Mouse (Mus musculus) kidney, embryonic 14.5 days (tissue): ENCODE data around the gene Opcml. TPM values are rescaled to one million over a fixed set of nuclear protein-coding genes. Genes with fewer than 3 reads are reported as not detected.

ENCODE experiments used
- ATAC-seq: fragments of 200-750 bp; cut with Nextera tagmentation; 2 replicates; pipeline ENCODE4 v1.8.0; 2017; ENCODE audit warnings: moderate number of reproducible peaks, mild to moderate bottlenecking, moderate TSS enrichment, moderate library complexity; ENCODE audit not compliant: low FRiP score, low TSS enrichment
- H3K27ac ChIP-seq: fragments of 300-500 bp; sonication (generic); 2 replicates; pipeline ENCODE4 v1.5.1; 2014; ENCODE audit warnings: low read depth, mild to moderate bottlenecking, low read length, moderate library complexity, mixed read lengths
- H3K27me3 ChIP-seq: fragments of 300-500 bp; sonication (generic); 2 replicates; pipeline ENCODE4 v1.6.1; 2014; ENCODE audit warnings: mild to moderate bottlenecking, low read length; ENCODE audit not compliant: control insufficient read depth, insufficient read depth
- H3K36me3 ChIP-seq: fragments of 300-500 bp; sonication (generic); 2 replicates; pipeline ENCODE4 v1.6.1; 2014; ENCODE audit warnings: low read length, mixed read lengths; ENCODE audit not compliant: control insufficient read depth, insufficient read depth
- H3K4me1 ChIP-seq: fragments of 300-500 bp; sonication (generic); 2 replicates; pipeline ENCODE4 v1.6.1; 2014; ENCODE audit warnings: low read length, mixed read lengths; ENCODE audit not compliant: control insufficient read depth, insufficient read depth
- H3K4me2 ChIP-seq: fragments of 300-500 bp; sonication (generic); replicated peaks from 2 replicates; pipeline ENCODE4 v1.6.1; 2014; ENCODE audit warnings: low read depth, mild to moderate bottlenecking, low read length
- H3K4me3 ChIP-seq: fragments of 300-500 bp; sonication (generic); 2 replicates; pipeline ENCODE4 v1.5.1; 2014; ENCODE audit warnings: mild to moderate bottlenecking, low read length
- H3K9ac ChIP-seq: fragments of 300-500 bp; sonication (generic); 2 replicates; pipeline ENCODE4 v1.6.1; 2014; ENCODE audit warnings: low read depth, mild to moderate bottlenecking, low read length, moderate library complexity
- H3K9me3 ChIP-seq: fragments of 300-500 bp; sonication (generic); 2 replicates; pipeline ENCODE4 v1.6.1; 2016; ENCODE audit warnings: low read length; ENCODE audit not compliant: control insufficient read depth
- WGBS: fragments of 180-500 bp; shearing (Covaris S2); extraction: QIAGEN DNeasy Blood & Tissue Kit; methylation state at CpG from one replicate; pipeline ENCODE4 v1.1.7; 2014; 5-methylcytosine and 5-hydroxymethylcytosine counted together
- polyA plus RNA-seq: library from polyadenylated mRNA; unstranded; fragments of >200 nt; fragmentation: Nextera tagmentation; extraction: Ambion mirVana; gene quantifications from 2 replicates; pipeline ENCODE4 v1.2.1, GENCODE M21; 2014

The Opcml gene
- polyA plus RNA-seq, 1 experiment from 2014 or later: 1.9 TPM

DNA sequence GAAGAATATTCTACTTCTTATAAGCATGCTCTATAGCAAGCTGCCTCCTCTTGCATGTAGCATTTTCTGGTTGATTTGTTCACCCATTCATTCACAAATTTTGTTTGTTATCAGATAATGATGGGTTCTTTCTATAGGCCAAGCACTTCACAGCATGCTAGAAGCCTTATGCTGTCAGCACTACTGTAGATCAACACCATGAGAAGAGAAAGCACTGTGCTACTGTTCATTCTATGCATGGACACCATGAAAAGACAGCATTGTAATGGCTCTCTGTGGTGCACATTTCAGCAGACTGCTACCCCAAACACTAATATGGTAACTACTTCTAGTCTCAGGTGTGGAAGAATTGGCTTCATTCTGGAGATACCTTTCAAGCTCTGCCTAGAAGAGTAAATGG is 527.3 kb downstream of the Opcml start:
- no peak for ATAC-seq
- H3K9me3 ChIP-seq: no peaks in the 10 kb centered on the region
- H3K27me3 ChIP-seq: no peaks in the 10 kb centered on the region
- H3K4me1 ChIP-seq: no peaks in the 10 kb centered on the region
- no peak overlapping the region for H3K9ac ChIP-seq
- H3K4me2 ChIP-seq: no peak overlapping the region
- H3K36me3 ChIP-seq: no peaks in the 10 kb centered on the region
- H3K4me3 ChIP-seq: no peak overlapping the region
- no peak overlapping the region for H3K27ac ChIP-seq

DNA sequence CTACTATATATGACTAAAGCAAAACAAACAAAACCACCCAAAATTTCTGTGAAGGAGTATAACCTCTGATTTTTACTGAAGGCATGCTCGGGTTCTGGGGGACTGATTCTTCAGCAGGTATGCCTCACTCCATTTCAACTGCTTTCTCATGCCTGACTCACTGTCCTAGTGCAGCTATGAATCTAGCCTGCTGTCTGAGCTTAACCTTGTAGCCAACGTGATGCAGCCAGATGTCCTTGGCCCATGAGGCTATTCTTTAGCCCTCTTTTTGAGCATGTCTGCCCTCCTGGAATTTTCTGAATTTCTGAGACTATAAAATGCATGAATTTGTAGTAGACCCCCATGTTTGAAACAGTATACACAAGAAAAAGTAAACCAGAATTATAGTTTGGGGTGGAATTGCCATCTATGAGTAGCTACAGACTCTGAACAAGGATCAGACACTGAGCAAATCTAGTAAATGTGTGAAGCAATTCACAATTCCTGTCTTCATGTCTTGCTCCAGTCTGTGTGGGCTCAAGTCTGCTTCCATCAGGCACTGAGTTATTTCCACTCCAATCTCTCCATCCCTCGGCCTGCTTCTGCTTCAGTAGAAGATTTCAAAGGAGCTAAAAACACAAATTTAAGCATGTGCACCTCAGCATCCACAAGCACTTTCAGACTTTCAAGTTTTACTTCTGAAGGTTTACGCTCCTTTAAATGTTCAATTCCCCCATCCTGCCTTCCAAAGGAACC is 528.6 kb downstream of the Opcml start:
- Histone ChIP-seq H3K27me3 (no peaks in the 10 kb centered on the region), H3K4me1 (no peaks in the 10 kb centered on the region), H3K9ac (no peak overlapping the region), H3K4me3 (no peak overlapping the region), H3K36me3 (no peaks in the 10 kb centered on the region), H3K27ac (no peak overlapping the region), H3K4me2 (no peak overlapping the region), H3K9me3 (no peaks in the 10 kb centered on the region)
- 80% methylated on average over 4 of the region's 4 CpGs for WGBS
- no peak for ATAC-seq

DNA sequence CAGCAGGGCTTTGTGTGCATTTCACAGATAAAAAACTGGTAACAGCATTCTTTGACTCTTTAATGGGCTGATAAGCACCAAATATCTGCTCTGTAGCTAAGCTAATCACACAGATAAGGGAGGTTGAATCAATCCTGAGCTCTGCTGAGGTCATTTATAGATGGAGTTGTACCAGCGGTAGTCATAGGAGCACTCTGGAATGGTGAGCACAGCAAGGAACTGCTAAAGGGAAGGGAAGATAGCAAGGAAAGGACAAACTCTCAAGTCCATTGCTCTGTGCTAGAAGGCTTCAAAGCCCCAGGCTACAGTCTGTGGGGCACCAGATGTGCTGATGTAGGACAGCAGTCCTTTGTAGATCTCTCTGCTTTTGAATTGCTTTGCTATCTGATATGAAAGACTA is 529.2 kb downstream of the Opcml start:
- H3K4me1 ChIP-seq: no peaks in the 10 kb centered on the region
- H3K27me3 ChIP-seq: no peaks in the 10 kb centered on the region
- no peak overlapping the region for H3K4me3 ChIP-seq
- H3K4me2 ChIP-seq: no peak overlapping the region
- H3K27ac ChIP-seq: no peak overlapping the region
- 88% methylated on average over 1 of the region's 1 CpGs for WGBS
- no peaks in the 10 kb centered on the region for H3K36me3 ChIP-seq
- no peaks in the 10 kb centered on the region for H3K9me3 ChIP-seq
- no peak overlapping the region for H3K9ac ChIP-seq
- no peak for ATAC-seq

DNA sequence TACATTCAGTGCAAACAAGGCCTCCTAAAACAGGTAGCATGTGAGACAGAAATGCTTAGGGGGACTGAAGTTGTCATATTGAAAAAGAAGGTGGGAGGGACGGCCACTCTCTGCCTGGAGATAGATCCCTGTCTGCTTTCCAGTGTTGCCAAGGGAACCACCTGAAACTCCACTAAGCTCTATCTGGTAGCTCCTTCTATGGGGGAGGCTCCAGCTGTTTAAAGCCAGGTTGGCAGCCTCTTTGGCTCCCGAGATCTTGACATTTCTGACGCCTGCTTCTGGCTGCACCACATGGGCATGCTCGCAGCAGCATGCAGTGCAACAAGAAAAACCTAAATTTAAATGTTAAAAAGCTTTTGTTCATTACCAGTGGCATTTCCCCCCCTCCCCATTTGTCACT is 537.4 kb downstream of the Opcml start:
- H3K9ac ChIP-seq: no peak overlapping the region
- H3K9me3 ChIP-seq: no peaks in the 10 kb centered on the region
- H3K4me2 ChIP-seq: no peak overlapping the region
- H3K27ac ChIP-seq: no peak overlapping the region
- H3K36me3 ChIP-seq: no peaks in the 10 kb centered on the region
- ATAC-seq: no peak
- no peak overlapping the region for H3K4me3 ChIP-seq
- no peaks in the 10 kb centered on the region for H3K4me1 ChIP-seq
- WGBS: 49% methylated on average over 4 of the region's 4 CpGs
- H3K27me3 ChIP-seq: no peaks in the 10 kb centered on the region

DNA sequence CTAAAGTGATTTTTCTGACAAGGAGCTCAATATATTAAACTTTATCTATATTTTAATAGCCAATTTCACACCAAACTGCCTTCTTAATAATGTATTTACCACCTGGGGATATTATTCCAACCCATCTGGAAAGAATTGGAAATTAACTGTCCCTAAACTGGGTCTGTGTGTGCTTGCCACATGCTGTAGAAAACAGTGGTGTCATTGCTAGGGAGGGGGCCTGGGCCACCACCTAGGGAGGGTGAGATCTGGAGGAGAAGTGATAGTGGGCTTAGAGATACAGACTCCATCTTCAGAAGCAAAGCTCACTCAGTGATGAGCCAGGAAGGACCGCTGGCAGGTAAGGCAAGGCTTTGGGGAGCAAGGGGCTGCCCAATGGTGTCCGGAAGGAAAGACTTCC is 537.9 kb downstream of the Opcml start:
- 84% methylated on average over 2 of the region's 2 CpGs for WGBS

DNA sequence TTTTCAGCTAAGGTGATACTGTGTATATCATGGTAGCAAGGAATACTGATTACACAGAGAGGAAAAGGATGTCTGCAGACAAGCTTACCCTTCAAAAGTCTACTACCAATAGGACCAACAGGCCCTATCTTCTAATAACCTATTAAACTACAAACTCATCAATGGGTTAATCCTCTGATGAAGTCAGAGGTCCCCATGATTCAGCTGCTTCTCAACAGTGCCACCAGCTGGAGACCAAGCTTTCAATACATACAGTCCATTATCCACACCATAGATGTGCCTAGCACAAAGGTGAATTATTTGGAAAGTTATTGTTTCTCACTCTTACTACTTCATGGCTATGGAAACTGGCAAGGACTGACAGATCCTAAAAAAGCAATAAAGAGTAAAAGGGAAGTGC is 538.9 kb downstream of the Opcml start:
- Histone ChIP-seq H3K4me1 (no peaks in the 10 kb centered on the region), H3K27me3 (no peaks in the 10 kb centered on the region), H3K4me2 (no peak overlapping the region), H3K36me3 (no peaks in the 10 kb centered on the region), H3K9ac (no peak overlapping the region), H3K9me3 (no peaks in the 10 kb centered on the region), H3K27ac (no peak overlapping the region), H3K4me3 (no peak overlapping the region)
- no peak for ATAC-seq

More for the DNA sequence above, 537.9 kb downstream of the Opcml start:
- Histone ChIP-seq H3K36me3 (no peaks in the 10 kb centered on the region), H3K9me3 (no peaks in the 10 kb centered on the region), H3K4me1 (no peaks in the 10 kb centered on the region), H3K27ac (no peak overlapping the region), H3K4me3 (no peak overlapping the region), H3K4me2 (no peak overlapping the region), H3K27me3 (no peaks in the 10 kb centered on the region), H3K9ac (no peak overlapping the region)
- no peak for ATAC-seq

DNA sequence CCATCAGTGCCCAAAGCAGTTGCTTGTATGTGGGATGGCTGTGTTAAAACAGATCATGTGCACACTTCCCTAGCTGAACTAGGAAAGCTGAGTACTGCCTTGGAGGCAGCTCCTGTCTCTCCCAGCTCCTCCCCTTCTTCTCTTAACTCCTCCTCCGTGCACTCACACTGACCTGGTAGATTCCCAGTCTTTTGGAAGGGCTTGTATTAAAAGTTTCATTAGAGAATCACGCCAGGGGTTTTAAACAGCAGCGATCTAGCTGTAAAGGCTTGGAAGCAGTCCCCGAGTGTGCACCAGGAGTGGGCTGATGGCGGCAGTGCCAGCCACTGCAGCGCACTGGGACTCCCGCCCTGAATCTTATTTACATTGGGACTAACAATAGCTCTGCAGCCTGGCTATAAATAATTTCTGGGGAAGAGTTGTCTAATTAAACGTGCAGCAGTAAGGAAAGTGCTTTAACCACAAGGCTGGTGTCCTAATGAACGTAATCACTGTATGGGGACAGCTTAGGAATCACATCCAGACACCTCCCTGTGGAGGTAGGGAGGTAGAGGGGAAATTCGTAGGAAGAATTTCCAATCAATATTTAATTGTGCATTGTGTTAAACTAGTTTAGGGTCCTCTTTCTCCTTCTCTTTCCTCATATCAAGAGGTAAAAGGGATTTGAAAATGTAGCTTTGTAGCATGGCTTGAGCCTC is 546.1 kb downstream of the Opcml start:
- Histone ChIP-seq H3K27ac (no peak overlapping the region), H3K4me2 (peak overlapping the region; percentile 26), H3K4me3 (peak overlapping the region; percentile 13; the same call in 1 of the 2 replicates), H3K9me3 (no peaks in the 10 kb centered on the region), H3K36me3 (no peaks in the 10 kb centered on the region), H3K27me3 (no peaks in the 10 kb centered on the region), H3K4me1 (no peaks in the 10 kb centered on the region), H3K9ac (no peak overlapping the region; the same call in 1 of the 2 replicates)
- 29% methylated on average over 10 of the region's 10 CpGs for WGBS
- peak; percentile 46; the same call in 1 of the 2 replicates for ATAC-seq

DNA sequence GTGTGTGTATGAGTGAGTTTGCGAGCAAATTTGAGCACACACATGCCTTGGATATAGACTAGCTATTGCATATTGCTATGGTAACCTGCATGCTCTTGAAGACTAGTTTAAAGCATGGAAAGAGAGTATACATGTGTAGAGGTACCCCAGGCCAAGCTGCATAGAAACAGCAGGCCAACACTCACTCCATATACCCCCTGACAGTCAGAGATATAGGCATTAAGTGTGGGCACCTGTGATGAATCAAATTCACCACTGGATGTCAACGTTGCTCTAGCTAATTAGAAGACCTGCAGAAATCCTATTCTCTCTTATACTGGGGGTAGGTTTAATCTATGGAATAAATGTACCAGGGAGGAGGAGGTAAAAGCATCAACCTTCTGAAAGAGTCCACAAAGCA is 547.3 kb downstream of the Opcml start:
- Histone ChIP-seq H3K4me1 (no peaks in the 10 kb centered on the region), H3K9me3 (no peaks in the 10 kb centered on the region), H3K27ac (no peak overlapping the region), H3K27me3 (no peaks in the 10 kb centered on the region), H3K36me3 (no peaks in the 10 kb centered on the region), H3K4me3 (no peak overlapping the region), H3K9ac (no peak overlapping the region), H3K4me2 (no peak overlapping the region)
- WGBS: 76% methylated on average over 2 of the region's 2 CpGs
- ATAC-seq: no peak

DNA sequence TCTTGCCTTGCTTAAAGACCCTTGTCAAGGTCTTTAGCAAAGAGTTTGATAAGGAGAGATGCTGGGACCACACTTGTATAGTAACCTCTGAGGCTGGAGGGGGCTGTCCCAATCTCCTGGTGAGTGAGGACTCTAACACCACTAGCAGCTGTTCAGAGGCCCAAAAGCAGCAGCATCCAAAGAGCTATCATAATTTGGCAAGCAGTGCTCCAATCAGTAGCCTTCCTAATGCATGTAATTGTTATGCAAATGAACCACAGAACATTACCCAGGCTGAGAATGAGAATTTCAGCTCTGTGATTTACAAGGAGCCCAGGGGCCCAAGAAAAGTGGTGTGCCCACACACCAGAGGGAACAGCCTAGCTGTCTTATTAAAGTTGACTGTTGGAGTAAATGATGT is 564.4 kb downstream of the Opcml start:
- Histone ChIP-seq H3K9ac (no peak overlapping the region), H3K27ac (no peak overlapping the region), H3K9me3 (no peaks in the 10 kb centered on the region), H3K4me3 (no peak overlapping the region), H3K4me2 (no peak overlapping the region), H3K27me3 (no peaks in the 10 kb centered on the region), H3K36me3 (no peaks in the 10 kb centered on the region), H3K4me1 (no peaks in the 10 kb centered on the region)
- no peak for ATAC-seq
